Mouse (Mus musculus) C2C12 (cell line): ENCODE data around the gene Glipr1. TPM values are rescaled to one million over a fixed set of nuclear protein-coding genes. Genes with fewer than 3 reads are reported as not detected.
A peak's percentile ranks its signal among the peaks of the same experiment; 100 is the strongest.

Source experiments
- H3K27me3 ChIP-seq: one replicate; pipeline ENCODE4 v1.6.1; 2011; ENCODE audit not compliant: control insufficient read depth, insufficient read depth, insufficient read length
- H3K36me3 ChIP-seq: one replicate; pipeline ENCODE4 v1.6.1; 2011; ENCODE audit not compliant: control insufficient read depth, insufficient read depth
- H3K4me3 ChIP-seq: one replicate; pipeline ENCODE4 v1.5.1; 2011; ENCODE audit warnings: mild to moderate bottlenecking, control low read depth; ENCODE audit not compliant: poor library complexity, insufficient read depth, severe bottlenecking
- H3K79me2 ChIP-seq: one replicate; pipeline ENCODE4 v1.6.1; 2011; ENCODE audit not compliant: control insufficient read depth, insufficient read depth
- H3K79me3 ChIP-seq: one replicate; pipeline ENCODE4 v1.6.1; 2011; ENCODE audit warnings: low read depth, control low read depth
- H3ac ChIP-seq: one replicate; pipeline ENCODE3; 2011; ENCODE audit warnings: low read depth; ENCODE audit not compliant: control insufficient read depth, insufficient read length
- CEBPB ChIP-seq: IDR thresholded peaks from one replicate; pipeline ENCODE4 v1.6.1; 2011; ENCODE audit warnings: low read depth, mild to moderate bottlenecking, control low read depth, moderate library complexity
- CTCF ChIP-seq: IDR thresholded peaks from one replicate; pipeline ENCODE4 v1.5.1; 2011; ENCODE audit not compliant: control insufficient read depth, insufficient read depth, insufficient read length
- FOSL1 ChIP-seq: IDR thresholded peaks from one replicate; pipeline ENCODE4 v1.8.0; 2011; ENCODE audit warnings: mild to moderate bottlenecking, low read length; ENCODE audit not compliant: poor library complexity, insufficient read depth, severe bottlenecking
- MAX ChIP-seq: IDR thresholded peaks from one replicate; pipeline ENCODE4 v1.6.1; 2011; ENCODE audit warnings: mild to moderate bottlenecking, control low read depth
- MYOD1 ChIP-seq: IDR thresholded peaks from one replicate; pipeline ENCODE4 v1.6.1; 2011; ENCODE audit warnings: low read depth; ENCODE audit not compliant: control insufficient read depth, insufficient read length
- MYOG ChIP-seq: IDR thresholded peaks from one replicate; pipeline ENCODE4 v1.6.1; 2011; ENCODE audit not compliant: control insufficient read depth, insufficient read length; ENCODE audit errors: extremely low read depth
- USF1 ChIP-seq: IDR thresholded peaks from one replicate; pipeline ENCODE4 v1.6.1; 2011; ENCODE audit warnings: low read depth, mild to moderate bottlenecking, control low read depth, moderate library complexity
- polyA plus RNA-seq: library from polyadenylated mRNA; unstranded; fragments of >200 nt; fragmentation: generic; extraction: Trizol; gene quantifications from one replicate; pipeline ENCODE4 v1.2.1, GENCODE M21; 2012; ENCODE audit warnings: missing spikeins

Gene Glipr1
- polyA plus RNA-seq, 1 experiment: 10.3 TPM

DNA sequence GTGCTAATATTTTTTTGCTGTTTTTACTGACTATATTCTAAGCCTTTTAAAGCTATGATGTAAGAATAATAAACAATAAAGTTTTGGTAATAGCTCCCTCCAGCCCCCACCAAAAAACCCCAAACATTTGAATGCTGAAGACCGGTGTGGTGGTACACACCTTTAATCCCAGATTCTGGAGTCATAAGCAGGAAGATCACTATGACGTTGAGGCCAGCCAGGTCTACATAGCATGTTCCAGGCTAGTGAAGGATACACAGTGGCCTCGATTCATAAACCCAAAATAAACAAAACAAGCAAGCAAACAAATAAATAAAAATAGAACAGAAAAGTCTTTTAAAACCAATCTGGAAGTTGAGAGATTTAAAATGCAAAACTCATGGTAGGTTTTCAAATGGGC is 30.5 kb downstream of the Glipr1 start:
- no peak overlapping the region for H3K4me3 ChIP-seq
- no peak overlapping the region for H3ac ChIP-seq
- TF ChIP-seq MYOG (no peak), CTCF (no peak), MYOD1 (no peak), FOSL1 (no peak), USF1 (no peak), CEBPB (no peak), MAX (no peak)
- H3K27me3 ChIP-seq: no peaks in the 10 kb centered on the region
- H3K36me3 ChIP-seq: peaks cover 14% of the 10 kb centered on the region
- H3K79me3 ChIP-seq: peaks cover 40% of the 10 kb centered on the region
- H3K79me2 ChIP-seq: peaks cover 45% of the 10 kb centered on the region

GRCm38 (mm10) chr10:111966394-111966793 is 36.0 kb downstream of the Glipr1 start:
- H3K27me3 ChIP-seq: no peaks in the 10 kb centered on the region
- TF ChIP-seq USF1 (no peak), CEBPB (no peak), FOSL1 (no peak), MYOG (no peak), CTCF (no peak), MAX (no peak), MYOD1 (no peak)
- no peaks in the 10 kb centered on the region for H3K36me3 ChIP-seq
- H3K79me3 ChIP-seq: no peaks in the 10 kb centered on the region
- H3K4me3 ChIP-seq: no peak overlapping the region
- H3ac ChIP-seq: no peak overlapping the region
- H3K79me2 ChIP-seq: no peaks in the 10 kb centered on the region

GRCm38 (mm10) chr10:111960459-111960858 is 42.0 kb downstream of the Glipr1 start:
- Histone ChIP-seq H3ac (no peak overlapping the region), H3K27me3 (no peaks in the 10 kb centered on the region), H3K79me3 (no peaks in the 10 kb centered on the region), H3K4me3 (no peak overlapping the region), H3K36me3 (no peaks in the 10 kb centered on the region), H3K79me2 (no peaks in the 10 kb centered on the region)
- no peak for TF ChIP-seq MYOD1
- no peak for TF ChIP-seq CEBPB
- no peak for TF ChIP-seq MYOG
- no peak for TF ChIP-seq MAX
- TF ChIP-seq CTCF: no peak
- no peak for TF ChIP-seq FOSL1
- TF ChIP-seq USF1: no peak

DNA sequence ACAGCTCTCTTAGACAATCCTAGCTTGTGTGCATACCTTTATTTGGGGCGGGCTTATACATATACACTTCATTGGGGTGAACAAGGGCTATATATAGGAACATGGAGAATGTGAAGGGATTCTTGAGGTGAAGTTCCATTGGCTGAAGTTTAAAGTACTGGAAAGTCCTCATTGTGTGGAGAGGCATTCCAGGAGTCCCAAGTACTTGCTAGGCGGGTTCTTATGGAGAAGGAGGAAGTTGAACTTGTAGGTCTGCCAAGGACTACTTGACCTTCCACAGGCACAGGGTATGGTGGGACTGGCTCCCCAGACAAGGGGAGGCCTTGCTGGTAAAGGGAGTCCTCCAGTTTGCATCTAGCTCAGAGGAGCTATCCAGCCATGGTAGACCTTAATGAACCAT is 43.1 kb downstream of the Glipr1 start:
- TF ChIP-seq MYOG (no peak), FOSL1 (no peak), CEBPB (no peak), MAX (no peak), MYOD1 (no peak), CTCF (no peak), USF1 (no peak)
- H3ac ChIP-seq: no peak overlapping the region

GRCm38 (mm10) chr10:111958046-111958421 is 44.4 kb downstream of the Glipr1 start:
- H3K36me3 ChIP-seq: no peaks in the 10 kb centered on the region
- no peak overlapping the region for H3K4me3 ChIP-seq
- H3K79me2 ChIP-seq: no peaks in the 10 kb centered on the region
- no peaks in the 10 kb centered on the region for H3K27me3 ChIP-seq
- H3K79me3 ChIP-seq: no peaks in the 10 kb centered on the region
- no peak overlapping the region for H3ac ChIP-seq
- TF ChIP-seq CTCF: no peak
- TF ChIP-seq MYOD1: no peak
- no peak for TF ChIP-seq MAX
- no peak for TF ChIP-seq USF1
- TF ChIP-seq MYOG: no peak
- TF ChIP-seq FOSL1: no peak
- no peak for TF ChIP-seq CEBPB

More for the DNA sequence above, 43.1 kb downstream of the Glipr1 start:
- no peak overlapping the region for H3K4me3 ChIP-seq
- no peaks in the 10 kb centered on the region for H3K27me3 ChIP-seq
- no peaks in the 10 kb centered on the region for H3K79me3 ChIP-seq
- H3K79me2 ChIP-seq: no peaks in the 10 kb centered on the region
- no peaks in the 10 kb centered on the region for H3K36me3 ChIP-seq

DNA sequence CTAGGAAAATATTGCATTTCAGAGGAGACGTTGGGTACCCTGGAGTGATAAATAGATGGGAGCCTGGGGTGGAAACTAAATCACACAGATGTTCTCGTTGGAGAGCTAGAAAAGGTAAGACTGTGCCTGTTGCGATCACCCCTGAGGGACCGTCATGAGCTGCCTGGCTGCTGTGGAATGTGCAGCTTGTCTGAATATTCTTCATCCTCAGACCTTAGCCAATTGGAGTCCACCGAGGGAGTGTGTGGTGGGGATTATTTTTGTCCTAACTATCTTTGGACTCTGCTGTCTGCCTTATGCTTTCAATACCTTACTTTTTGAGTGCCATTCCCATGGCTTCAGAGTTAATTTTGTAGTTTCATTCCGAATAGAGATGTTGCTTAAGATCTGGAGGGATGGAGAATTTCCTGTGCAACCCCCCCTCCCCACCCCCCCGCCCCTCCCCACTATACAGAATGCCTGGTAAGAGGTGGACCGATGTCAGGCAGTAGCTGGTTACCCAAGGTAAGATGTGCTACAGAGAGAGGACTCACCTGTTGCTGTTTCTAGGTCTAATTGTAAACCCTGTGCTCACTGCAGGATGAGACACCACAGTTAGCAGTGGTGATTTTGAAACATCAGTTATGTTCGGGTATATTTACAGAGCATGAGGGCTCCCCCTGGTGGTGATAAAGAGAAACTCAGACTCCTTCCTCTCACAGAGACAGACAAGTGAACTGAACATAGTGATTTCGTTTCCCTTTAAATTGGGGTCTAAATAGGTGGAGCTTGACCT is 45.0 kb downstream of the Glipr1 start:
- no peak overlapping the region for H3K4me3 ChIP-seq
- H3K36me3 ChIP-seq: no peaks in the 10 kb centered on the region
- TF ChIP-seq CEBPB (no peak), CTCF (peak; percentile 17), USF1 (no peak)
- no peaks in the 10 kb centered on the region for H3K27me3 ChIP-seq
- no peaks in the 10 kb centered on the region for H3K79me2 ChIP-seq
- no peak overlapping the region for H3ac ChIP-seq
- no peaks in the 10 kb centered on the region for H3K79me3 ChIP-seq
